Mouse (Mus musculus) kidney, postnatal 0 days (tissue): ENCODE measurements at regions not wholly inside any gene's neighbourhood (a gene's known extent, or its start where the extent isn't known, plus 50 kb on each side); places are given as distances from the start of the nearest gene placed in this dataset.

Experiments
- ATAC-seq: fragments of 200-750 bp; cut with Nextera tagmentation; replicated peaks from 2 replicates; pipeline ENCODE4 v1.8.0; 2017; ENCODE audit warnings: low read depth, moderate number of reproducible peaks, moderate TSS enrichment, moderate library complexity; ENCODE audit not compliant: low FRiP score
- DNase-seq: peaks from one replicate; pipeline ENCODE4 v3.0.0-alpha.2; 2016; ENCODE audit warnings: low spot score
- H3K27ac ChIP-seq: fragments of 300-500 bp; sonication (generic); 2 replicates; pipeline ENCODE4 v1.5.1; 2014; ENCODE audit warnings: mild to moderate bottlenecking
- H3K27me3 ChIP-seq: fragments of 300-500 bp; sonication (generic); 2 replicates; pipeline ENCODE4 v1.6.1; 2014; ENCODE audit warnings: low read length, mixed read lengths; ENCODE audit not compliant: insufficient read depth
- H3K36me3 ChIP-seq: fragments of 300-500 bp; sonication (generic); 2 replicates; pipeline ENCODE4 v1.6.1; 2014; ENCODE audit warnings: low read length, mixed read lengths; ENCODE audit not compliant: insufficient read depth
- H3K4me1 ChIP-seq: fragments of 300-500 bp; sonication (generic); replicated peaks from 2 replicates; pipeline ENCODE4 v1.6.1; 2014; ENCODE audit warnings: antibody characterized with exemption, low read length, mixed read lengths; ENCODE audit not compliant: insufficient read depth
- H3K4me2 ChIP-seq: fragments of 300-500 bp; sonication (generic); 2 replicates; pipeline ENCODE4 v1.6.1; 2014; ENCODE audit warnings: mild to moderate bottlenecking, low read length, moderate library complexity, mixed read lengths
- H3K4me3 ChIP-seq: fragments of 300-500 bp; sonication (generic); replicated peaks from 2 replicates; pipeline ENCODE4 v1.5.1; 2014; ENCODE audit warnings: low read depth, low read length
- H3K9ac ChIP-seq: fragments of 300-500 bp; sonication (generic); 2 replicates; pipeline ENCODE4 v1.6.1; 2014; ENCODE audit warnings: low read depth, low read length
- H3K9me3 ChIP-seq: fragments of 300-500 bp; sonication (generic); replicated peaks from 2 replicates; pipeline ENCODE4 v1.6.1; 2016; ENCODE audit warnings: low read length, inconsistent platforms, mixed read lengths
- CTCF ChIP-seq: IDR thresholded peaks from 2 replicates; pipeline ENCODE4 v1.5.1; 2016; ENCODE audit warnings: antibody characterized with exemption, low read depth, mild to moderate bottlenecking, moderate library complexity
- WGBS: fragments of 180-500 bp; shearing (Covaris S2); extraction: QIAGEN DNeasy Blood & Tissue Kit; methylation state at CpG from one replicate; pipeline ENCODE4 v1.1.7; 2014; 5-methylcytosine and 5-hydroxymethylcytosine counted together

- Histone ChIP-seq H3K27ac (no peak overlapping the region), H3K4me1 (no peaks in the 10 kb centered on the region), H3K36me3 (no peaks in the 10 kb centered on the region), H3K27me3 (no peaks in the 10 kb centered on the region), H3K4me2 (no peak overlapping the region), H3K9me3 (no peaks in the 10 kb centered on the region), H3K9ac (no peak overlapping the region), H3K4me3 (no peak overlapping the region)
- ATAC-seq: no peak
- no peak for DNase-seq
- TF ChIP-seq CTCF: no peak
- 77% methylated on average over 4 of the region's 4 CpGs for WGBS
These were observed 83.7 kb upstream of the Jag1 start for GRCm38 (mm10) chr2:137200101-137200500.

- Histone ChIP-seq H3K27me3 (no peaks in the 10 kb centered on the region), H3K4me3 (no peak overlapping the region), H3K27ac (no peak overlapping the region), H3K9me3 (no peaks in the 10 kb centered on the region), H3K4me1 (no peaks in the 10 kb centered on the region), H3K36me3 (no peaks in the 10 kb centered on the region), H3K9ac (no peak overlapping the region), H3K4me2 (no peak overlapping the region)
- WGBS: 76% methylated on average over 7 of the region's 7 CpGs
- TF ChIP-seq CTCF: no peak
- ATAC-seq (no peak), DNase-seq (no peak)
These were observed 75.7 kb upstream of the Jag1 start for GRCm38 (mm10) chr2:137192183-137192582.

GRCm38 (mm10) chr2:137169176-137169575 is 52.7 kb upstream of the Jag1 start:
- Histone ChIP-seq H3K4me2 (no peak overlapping the region), H3K9ac (no peak overlapping the region), H3K4me1 (no peaks in the 10 kb centered on the region), H3K9me3 (no peaks in the 10 kb centered on the region), H3K27ac (no peak overlapping the region), H3K36me3 (no peaks in the 10 kb centered on the region), H3K4me3 (no peak overlapping the region), H3K27me3 (no peaks in the 10 kb centered on the region)
- DNase-seq: no peak
- TF ChIP-seq CTCF: no peak
- no peak for ATAC-seq
- WGBS: 77% methylated on average over 1 of the region's 1 CpGs

GRCm38 (mm10) chr2:137168626-137169025 is 52.2 kb upstream of the Jag1 start:
- Histone ChIP-seq H3K27ac (no peak overlapping the region), H3K36me3 (no peaks in the 10 kb centered on the region), H3K4me1 (no peaks in the 10 kb centered on the region), H3K9ac (no peak overlapping the region), H3K9me3 (no peaks in the 10 kb centered on the region), H3K4me3 (no peak overlapping the region), H3K4me2 (no peak overlapping the region), H3K27me3 (no peaks in the 10 kb centered on the region)
- 86% methylated on average over 3 of the region's 3 CpGs for WGBS
- no peak for DNase-seq
- no peak for TF ChIP-seq CTCF
- no peak for ATAC-seq
